Mouse (Mus musculus) ES-E14 (cell line): ENCODE measurements around the gene Grm3. TPM values are rescaled to one million over a fixed set of nuclear protein-coding genes. Genes with fewer than 3 reads are reported as not detected.

Experiments used
- DNase-seq: peaks from one replicate; pipeline ENCODE4 v3.0.0-alpha.2; 2013; ENCODE audit warnings: low read depth, low spot score
- H3K27ac ChIP-seq: 2 replicates; pipeline ENCODE4 v1.5.1; 2012; ENCODE audit warnings: low read depth, mild to moderate bottlenecking, low read length, moderate library complexity, mixed read lengths; ENCODE audit not compliant: poor library complexity, insufficient read depth, severe bottlenecking
- H3K36me3 ChIP-seq: 2 replicates; pipeline ENCODE4 v1.6.1; 2012; ENCODE audit warnings: mild to moderate bottlenecking, low read length, moderate library complexity, mixed read lengths; ENCODE audit not compliant: control insufficient read depth, poor library complexity, insufficient read depth, severe bottlenecking
- H3K4me1 ChIP-seq, 2 experiments: fragments of 150-350 bp in 1 of 2; sonication (generic) in 1 of 2; 2 replicates each; pipeline ENCODE4 v1.6.1; 2012; ENCODE audit warnings: low read length in 2 of 2, mild to moderate bottlenecking in 1 of 2, mixed read lengths in 1 of 2; ENCODE audit not compliant: control insufficient read depth in 2 of 2, insufficient read depth in 2 of 2, poor library complexity in 1 of 2
- H3K4me3 ChIP-seq, 2 experiments: fragments of 150-350 bp in 1 of 2; sonication (generic) in 1 of 2; 2 replicates each; pipeline ENCODE4 v1.5.1; 2012; ENCODE audit warnings: low read length in 2 of 2, low read depth in 1 of 2, mild to moderate bottlenecking in 1 of 2, mixed read lengths in 1 of 2; ENCODE audit not compliant: insufficient read depth in 1 of 2, poor library complexity in 1 of 2, severe bottlenecking in 1 of 2
- H3K9ac ChIP-seq: 2 replicates; pipeline ENCODE4 v1.6.1; 2012; ENCODE audit warnings: low read depth, mild to moderate bottlenecking, low read length, mixed read lengths; ENCODE audit not compliant: poor library complexity, insufficient read depth, severe bottlenecking
- H3K9me3 ChIP-seq: fragments of 150-350 bp; sonication (generic); 2 replicates; pipeline ENCODE4 v1.6.1; 2012; ENCODE audit warnings: low read depth, mild to moderate bottlenecking, low read length; ENCODE audit not compliant: control insufficient read depth, insufficient read depth
- CHD2 ChIP-seq: IDR thresholded peaks from 2 replicates; pipeline ENCODE4 v1.6.1; 2014; ENCODE audit warnings: mild to moderate bottlenecking, low read depth, low read length, inconsistent platforms
- HCFC1 ChIP-seq: IDR thresholded peaks from 2 replicates; pipeline ENCODE4 v1.6.1; 2012; ENCODE audit warnings: low read length, inconsistent platforms, borderline replicate concordance; ENCODE audit not compliant: insufficient read depth
- MAFK ChIP-seq: IDR thresholded peaks from 2 replicates; pipeline ENCODE4 v1.6.1; 2014; ENCODE audit warnings: mild to moderate bottlenecking, low read depth, low read length, inconsistent platforms; ENCODE audit not compliant: insufficient read depth
- ZC3H11A ChIP-seq: IDR thresholded peaks from 2 replicates; pipeline ENCODE4 v1.6.1; 2012; ENCODE audit warnings: low read depth, mild to moderate bottlenecking, inconsistent platforms, low read length, borderline replicate concordance
- ZNF384 ChIP-seq: IDR thresholded peaks from 2 replicates; pipeline ENCODE4 v1.6.1; 2012; ENCODE audit warnings: low read depth, low read length, inconsistent platforms
- in situ Hi-C, 2 experiments: fragments of 600-800 bp; cut with MboI; formaldehyde crosslinking; loops; one replicate each; pipeline ENCODE4 v1.15.1; 2025; ENCODE audit warnings: low sequenced_read_pairs in 2 of 2, inconsistent platforms in 1 of 2; ENCODE audit not compliant: unreplicated experiment in 2 of 2
- total RNA-seq: library from RNA; depleted of rRNA; stranded (reverse); fragments of 300-350 nt; gene quantifications from 2 replicates; pipeline ENCODE4 v1.2.3, GENCODE M21; 2012

Grm3 gene
- total RNA-seq, 1 experiment = not detected

DNA sequence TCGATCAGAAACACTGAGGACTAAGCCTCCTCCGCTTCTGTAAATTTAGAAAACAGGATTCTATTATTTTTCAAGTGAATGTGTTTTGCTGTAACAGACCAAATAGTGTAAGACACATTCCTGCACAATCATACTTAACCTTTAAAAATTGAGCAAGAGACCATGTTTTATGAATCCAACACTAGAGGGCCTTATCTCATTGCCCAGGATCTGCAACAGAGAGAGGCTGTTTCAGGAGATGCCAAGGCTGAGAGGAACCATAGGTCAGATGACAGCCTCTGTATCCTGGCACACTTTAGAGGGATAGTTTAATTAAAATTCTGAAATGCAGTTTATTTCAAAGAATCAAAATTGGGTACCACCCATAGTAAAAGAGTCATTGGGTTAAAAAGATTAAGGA is 271.7 kb downstream of the Grm3 start:
- H3K36me3 ChIP-seq = no peaks in the 10 kb centered on the region
- no peaks in the 10 kb centered on the region for H3K9me3 ChIP-seq
- TF ChIP-seq ZNF384 (no peak), MAFK (no peak), ZC3H11A (no peak), HCFC1 (no peak), CHD2 (no peak)
- no peak overlapping the region for H3K27ac ChIP-seq
- H3K9ac ChIP-seq = no peak overlapping the region
- H3K4me1 ChIP-seq = no peaks in the 10 kb centered on the region
- no peak overlapping the region for H3K4me3 ChIP-seq
- no peak for DNase-seq
- in situ Hi-C loops = no loop called here

DNA sequence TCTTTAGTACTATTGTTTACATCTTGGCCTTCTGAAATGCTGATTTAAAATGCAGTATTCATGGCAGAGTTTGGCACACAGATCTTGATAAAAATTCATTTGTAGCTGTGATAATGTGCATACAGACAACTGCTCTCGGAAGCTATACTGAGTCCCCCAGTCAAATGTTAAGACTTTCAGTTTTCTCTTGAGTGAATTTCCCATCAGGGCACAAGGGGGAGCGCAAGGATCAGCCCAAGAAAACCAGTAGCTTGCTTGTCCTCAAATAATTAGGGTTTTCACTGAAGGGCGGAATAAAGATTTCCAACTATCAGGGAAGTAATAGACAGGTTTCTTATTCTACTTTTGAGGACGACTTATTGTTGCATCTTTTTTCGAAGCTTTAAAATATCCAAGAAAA is 275.4 kb downstream of the Grm3 start:
- H3K9ac ChIP-seq = no peak overlapping the region

DNA sequence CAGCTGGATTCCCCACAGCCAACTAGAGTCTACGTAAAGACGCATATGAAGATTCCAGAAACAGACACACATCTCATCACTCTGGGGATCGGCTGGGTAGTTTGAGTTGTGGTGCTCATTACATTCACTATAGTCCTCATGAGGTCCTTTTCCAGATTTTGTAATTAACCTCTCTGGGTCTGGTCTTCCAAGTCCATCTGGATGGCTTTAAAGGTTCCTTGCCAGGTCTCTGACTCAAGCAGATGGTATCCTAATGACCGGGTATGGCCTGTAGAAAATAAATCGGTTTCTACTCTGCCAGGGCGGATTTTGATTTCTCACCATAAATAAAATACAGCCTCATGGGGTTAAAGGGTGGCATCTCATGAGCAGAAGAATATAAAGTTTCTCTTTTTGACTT is 276.0 kb downstream of the Grm3 start:
- Histone ChIP-seq H3K9me3 (no peaks in the 10 kb centered on the region), H3K4me1 (no peaks in the 10 kb centered on the region), H3K36me3 (no peaks in the 10 kb centered on the region), H3K4me3 (no peak overlapping the region), H3K27ac (no peak overlapping the region), H3K9ac (no peak overlapping the region)
- TF ChIP-seq CHD2 (no peak), MAFK (no peak), ZNF384 (no peak), HCFC1 (no peak), ZC3H11A (no peak)
- in situ Hi-C loops = no loop called here
- DNase-seq = no peak

More for the DNA sequence above, 275.4 kb downstream of the Grm3 start:
- in situ Hi-C loops = no loop called here
- Histone ChIP-seq H3K4me1 (no peaks in the 10 kb centered on the region), H3K4me3 (no peak overlapping the region), H3K27ac (no peak overlapping the region), H3K36me3 (no peaks in the 10 kb centered on the region), H3K9me3 (no peaks in the 10 kb centered on the region)
- no peak for TF ChIP-seq CHD2
- TF ChIP-seq ZC3H11A = peak; percentile 53; the same call in 1 of the 2 replicates
- DNase-seq = peak; percentile 13

DNA sequence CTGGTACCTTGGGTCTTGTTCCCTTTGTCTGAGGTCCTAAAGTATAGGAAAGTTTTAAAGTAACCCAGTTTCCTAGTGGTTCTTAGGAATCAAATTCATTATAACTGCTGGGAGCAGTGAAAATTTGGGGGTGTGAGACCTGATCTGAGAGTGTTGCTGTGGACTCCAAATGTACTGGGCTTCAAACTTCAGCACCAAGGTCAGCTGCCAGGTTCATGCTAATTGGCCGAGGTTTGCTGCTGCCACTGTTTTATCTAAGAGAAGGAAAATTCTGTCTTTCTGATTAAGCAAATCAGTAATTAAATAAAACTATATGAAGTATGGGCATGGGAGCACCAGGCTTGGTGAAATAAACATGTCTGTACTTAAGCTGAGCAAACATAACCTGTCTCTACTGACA is 278.8 kb downstream of the Grm3 start:
- DNase-seq = peak; percentile 12
- no peak for TF ChIP-seq CHD2
- TF ChIP-seq ZNF384 = no peak
- TF ChIP-seq HCFC1 = no peak
- no peak for TF ChIP-seq MAFK
- TF ChIP-seq ZC3H11A = no peak
- H3K4me3 ChIP-seq = no peak overlapping the region
- no peak overlapping the region for H3K9ac ChIP-seq
- no peaks in the 10 kb centered on the region for H3K9me3 ChIP-seq
- H3K36me3 ChIP-seq = no peaks in the 10 kb centered on the region
- in situ Hi-C loops = no loop called here
- H3K27ac ChIP-seq = no peak overlapping the region
- no peaks in the 10 kb centered on the region for H3K4me1 ChIP-seq
